Mouse (Mus musculus) MEL (cell line): ENCODE results near the gene Olfr6. TPM values are rescaled to one million over a fixed set of nuclear protein-coding genes. Genes with fewer than 3 reads are reported as not detected.
"Not testable (repeated sequence)": the region's sequence is repeated elsewhere in the genome, so short reads cannot be mapped to it uniquely, and the experiment has no call there.

Experiments used
- DNase-seq: peaks from one replicate; pipeline ENCODE4 v3.0.0; 2011; ENCODE audit warnings: low read depth, low spot score
- H3K27ac ChIP-seq: 2 replicates; pipeline ENCODE4 v1.5.1; 2012; ENCODE audit warnings: low read depth, mild to moderate bottlenecking, control low read depth, low read length, moderate library complexity; ENCODE audit not compliant: control insufficient read depth
- H3K27me3 ChIP-seq, 2 experiments: fragments of 150-350 bp in 1 of 2; sonication (generic) in 1 of 2; 2 replicates each; pipeline ENCODE4 v1.6.1; 2012; ENCODE audit warnings: low read length in 2 of 2, mild to moderate bottlenecking in 2 of 2, improper control_type of control experiment in 1 of 2, moderate library complexity in 1 of 2; ENCODE audit not compliant: insufficient read depth in 2 of 2, control insufficient read depth in 1 of 2
- H3K36me3 ChIP-seq, 2 experiments: 2 replicates each; pipeline ENCODE4 v1.6.1; 2012 to 2014; ENCODE audit warnings: low read length in 2 of 2, improper control_type of control experiment in 1 of 2, inconsistent platforms in 1 of 2, mild to moderate bottlenecking in 1 of 2; ENCODE audit not compliant: insufficient read depth in 2 of 2, control insufficient read depth in 1 of 2
- H3K4me1 ChIP-seq, 2 experiments: fragments of 150-350 bp in 1 of 2; sonication (generic) in 1 of 2; 2 replicates each; pipeline ENCODE4 v1.6.1; 2012; ENCODE audit warnings: low read length in 2 of 2, improper control_type of control experiment in 1 of 2, mild to moderate bottlenecking in 1 of 2; ENCODE audit not compliant: insufficient read depth in 2 of 2, control insufficient read depth in 1 of 2
- H3K4me3 ChIP-seq, 2 experiments: fragments of 150-350 bp in 1 of 2; sonication (generic) in 1 of 2; 2 replicates each; pipeline ENCODE4 v1.5.1; 2012; ENCODE audit warnings: low read depth in 2 of 2, low read length in 2 of 2, mild to moderate bottlenecking in 2 of 2, moderate library complexity in 2 of 2, control low read depth in 1 of 2, improper control_type of control experiment in 1 of 2; ENCODE audit not compliant: control insufficient read depth in 1 of 2, insufficient read depth in 1 of 2
- H3K79me2 ChIP-seq: 2 replicates; pipeline ENCODE4 v1.6.1; 2012; ENCODE audit warnings: mild to moderate bottlenecking, low read length, moderate library complexity; ENCODE audit not compliant: control insufficient read depth, poor library complexity, insufficient read depth
- H3K9ac ChIP-seq: 2 replicates; pipeline ENCODE4 v1.6.1; 2012; ENCODE audit warnings: low read depth, mild to moderate bottlenecking, control low read depth, low read length, moderate library complexity; ENCODE audit not compliant: control insufficient read depth, poor library complexity, severe bottlenecking
- H3K9me3 ChIP-seq: fragments of 150-350 bp; sonication (generic); replicated peaks from 2 replicates; pipeline ENCODE4 v1.6.1; 2012; ENCODE audit warnings: mild to moderate bottlenecking, low read length, improper control_type of control experiment, moderate library complexity; ENCODE audit not compliant: insufficient read depth
- E2F4 ChIP-seq: IDR thresholded peaks from 2 replicates; pipeline ENCODE4 v1.6.1; 2011; ENCODE audit warnings: low read depth, low read length, improper control_type of control experiment, borderline replicate concordance
- ELF1 ChIP-seq: IDR thresholded peaks from 2 replicates; pipeline ENCODE4 v1.6.1; 2014; ENCODE audit warnings: low read depth, mild to moderate bottlenecking, inconsistent platforms, low read length, improper control_type of control experiment, moderate library complexity
- GABPA ChIP-seq: IDR thresholded peaks from 2 replicates; pipeline ENCODE4 v1.6.1; 2012; ENCODE audit warnings: low read depth, mild to moderate bottlenecking, inconsistent platforms, low read length, improper control_type of control experiment, moderate library complexity
- JUND ChIP-seq: IDR thresholded peaks from 2 replicates; pipeline ENCODE4 v1.6.1; 2011; ENCODE audit warnings: low read depth, mild to moderate bottlenecking, improper control_type of control experiment, low read length
- MAZ ChIP-seq: IDR thresholded peaks from 2 replicates; pipeline ENCODE4 v1.6.1; 2012; ENCODE audit warnings: low read depth, mild to moderate bottlenecking, inconsistent platforms, low read length, improper control_type of control experiment
- POLR2AphosphoS2 ChIP-seq: IDR thresholded peaks from 2 replicates; pipeline ENCODE4 v1.6.1; 2011; ENCODE audit warnings: low read length, improper control_type of control experiment
- SIN3A ChIP-seq: IDR thresholded peaks from 2 replicates; pipeline ENCODE4 v1.6.1; 2012; ENCODE audit warnings: low read length, improper control_type of control experiment, inconsistent platforms
- TCF12 ChIP-seq: IDR thresholded peaks from 2 replicates; pipeline ENCODE4 v1.6.1; 2014; ENCODE audit warnings: low read depth, mild to moderate bottlenecking, inconsistent platforms, low read length, improper control_type of control experiment, moderate library complexity
- UBTF ChIP-seq: IDR thresholded peaks from 2 replicates; pipeline ENCODE4 v1.6.1; 2012; ENCODE audit warnings: low read depth, mild to moderate bottlenecking, inconsistent platforms, low read length, improper control_type of control experiment, moderate library complexity, borderline replicate concordance; ENCODE audit not compliant: insufficient read depth
- ZKSCAN1 ChIP-seq: IDR thresholded peaks from 2 replicates; pipeline ENCODE4 v1.6.1; 2012; ENCODE audit warnings: low read depth, mild to moderate bottlenecking, inconsistent platforms, low read length, improper control_type of control experiment, moderate library complexity
- polyA plus RNA-seq, 2 experiments: library from polyadenylated mRNA; stranded (reverse) in 1 of 2; unstranded in 1 of 2; fragments of >175 nt in 1 of 2; fragments of >200 nt in 1 of 2; gene quantifications; 2 replicates each; pipeline versions ENCODE4 v1.2.1 to v1.2.4; 2012; ENCODE audit warnings: low replicate concordance in 2 of 2, low read depth in 1 of 2; ENCODE audit not compliant: insufficient read length in 2 of 2, insufficient read depth in 1 of 2, missing spikeins in 1 of 2
- total RNA-seq: library from RNA; depleted of rRNA; stranded (reverse); fragments of 300-350 nt; gene quantifications from 2 replicates; pipeline ENCODE4 v1.2.3, GENCODE M21; 2012; rRNA removed

Olfr6 gene
- total and polyA plus RNA-seq, 3 experiments, result not detected

GRCm38 (mm10) chr7:106932119-106932518 lies 31.6 kb downstream of the Olfr6 start, which contains the start of gene Olfr709-ps1:
Gene Olfr709-ps1, minus strand, starts transcription at chr7:106932219.
- H3K9me3 ChIP-seq, result no peaks in the 10 kb centered on the region
- no peaks in the 10 kb centered on the region for H3K4me1 ChIP-seq
- H3K9ac ChIP-seq, result no peak within 1 kb of the TSS
- no peak within 1 kb of the TSS for H3K27ac ChIP-seq
- no peaks in the 10 kb centered on the region for H3K36me3 ChIP-seq
- no peaks in the 10 kb centered on the region for H3K27me3 ChIP-seq
- no peak within 1 kb of the TSS for H3K4me3 ChIP-seq
- no peaks in the 10 kb centered on the region for H3K79me2 ChIP-seq
- no peak for DNase-seq
- no peak for TF ChIP-seq UBTF
- no peak for TF ChIP-seq SIN3A
- TF ChIP-seq JUND, result no peak
- no peak for TF ChIP-seq GABPA
- TF ChIP-seq ZKSCAN1, result no peak
- no peak for TF ChIP-seq MAZ
- no peak for TF ChIP-seq POLR2AphosphoS2

DNA sequence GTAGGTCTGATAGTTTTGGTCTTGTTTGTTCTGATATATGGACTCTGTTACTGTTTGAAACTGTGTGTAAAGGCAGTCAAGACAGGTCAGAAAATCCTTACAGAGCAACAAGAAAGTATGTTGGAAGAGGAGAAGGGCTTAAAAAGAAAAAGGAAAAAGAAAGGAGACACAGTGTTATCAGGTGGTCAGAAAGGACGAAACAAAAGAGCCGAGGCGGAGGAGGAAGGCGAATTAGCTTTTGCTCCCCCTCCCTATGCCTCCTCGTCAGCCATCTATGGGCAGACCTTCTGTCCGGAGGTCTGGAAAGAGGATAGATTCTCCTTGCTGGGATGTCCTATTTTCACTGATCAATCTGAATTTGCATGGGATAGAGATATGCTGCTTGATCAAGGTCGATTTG lies 42.8 kb downstream of the Olfr6 start:
- not testable (repeated sequence) for H3K9ac ChIP-seq, H3K9me3 ChIP-seq, H3K36me3 ChIP-seq, H3K4me1 ChIP-seq, DNase-seq, H3K79me2 ChIP-seq, H3K4me3 ChIP-seq, H3K27me3 ChIP-seq, H3K27ac ChIP-seq

DNA sequence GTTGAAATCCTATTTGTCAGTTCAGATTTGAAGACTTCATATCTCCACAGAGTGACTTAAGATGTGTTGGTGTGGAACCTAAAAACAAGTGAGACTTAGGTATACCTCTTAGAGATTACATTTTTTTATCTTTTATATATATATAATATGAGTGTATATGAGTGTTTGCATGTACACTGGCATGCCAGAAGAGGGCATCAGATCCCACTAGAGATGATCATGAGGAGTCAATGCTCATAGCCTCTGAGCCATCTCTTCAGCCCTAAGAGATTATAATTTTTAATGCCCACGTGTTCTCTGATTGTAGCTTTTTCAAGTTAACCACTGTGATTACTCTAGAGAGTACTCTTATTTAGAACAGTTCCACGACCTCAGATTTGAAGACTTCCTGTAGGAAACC lies 56.1 kb downstream of the Olfr6 start, which contains the start of gene Olfr1532-ps1:
Gene Olfr1532-ps1, plus strand, starts transcription at position 326 of the 400 bp plus-strand sequence.
- TF ChIP-seq UBTF, result no peak
- TF ChIP-seq ELF1, result no peak
- TF ChIP-seq TCF12, result no peak
- no peak for TF ChIP-seq E2F4
- Histone ChIP-seq H3K9ac (no peak within 1 kb of the TSS), H3K36me3 (no peaks in the 10 kb centered on the region), H3K79me2 (no peaks in the 10 kb centered on the region), H3K9me3 (no peaks in the 10 kb centered on the region), H3K4me1 (no peaks in the 10 kb centered on the region), H3K4me3 (no peak within 1 kb of the TSS), H3K27ac (no peak within 1 kb of the TSS), H3K27me3 (no peaks in the 10 kb centered on the region)
- no peak for DNase-seq

Other genes starting within 250 kb of the Olfr6 start
- not detected in 2 replicates for gene Olfr695, start 247.5 kb downstream of the Olfr6 start, total RNA-seq
- gene Olfr695, start 247.5 kb downstream of the Olfr6 start, polyA plus RNA-seq, result not detected
- not detected in 2 replicates for gene Olfr697, start 221.5 kb downstream of the Olfr6 start, total RNA-seq
- not detected for gene Olfr697, start 221.5 kb downstream of the Olfr6 start, polyA plus RNA-seq
- not detected in 2 replicates for gene Olfr698, start 208.5 kb downstream of the Olfr6 start, total RNA-seq
- gene Olfr698, start 208.5 kb downstream of the Olfr6 start, polyA plus RNA-seq, result not detected
- gene Olfr699, start 170.7 kb downstream of the Olfr6 start, total RNA-seq, result not detected in 2 replicates
- not detected for gene Olfr699, start 170.7 kb downstream of the Olfr6 start, polyA plus RNA-seq
- gene Olfr700, start 155.1 kb downstream of the Olfr6 start, total RNA-seq, result not detected in 2 replicates
- gene Olfr700, start 155.1 kb downstream of the Olfr6 start, polyA plus RNA-seq, result not detected
- gene Olfr701, start 149.8 kb downstream of the Olfr6 start, total RNA-seq, result not detected in 2 replicates
- gene Olfr701, start 149.8 kb downstream of the Olfr6 start, polyA plus RNA-seq, result not detected
- not detected in 2 replicates for gene Olfr702, start 130.0 kb downstream of the Olfr6 start, total RNA-seq
- gene Olfr702, start 130.0 kb downstream of the Olfr6 start, polyA plus RNA-seq, result not detected
- gene Olfr703, start 120.6 kb downstream of the Olfr6 start, total RNA-seq, result not detected in 2 replicates
- not detected for gene Olfr703, start 120.6 kb downstream of the Olfr6 start, polyA plus RNA-seq
- not detected in 2 replicates for gene Olfr704, start 100.8 kb downstream of the Olfr6 start, total RNA-seq
- not detected for gene Olfr704, start 100.8 kb downstream of the Olfr6 start, polyA plus RNA-seq
- gene Olfr705, start 87.0 kb downstream of the Olfr6 start, total RNA-seq, result not detected in 2 replicates
- gene Olfr705, start 87.0 kb downstream of the Olfr6 start, polyA plus RNA-seq, result not detected
- gene Olfr706, start 75.8 kb downstream of the Olfr6 start, total RNA-seq, result not detected in 2 replicates
- gene Olfr706, start 75.8 kb downstream of the Olfr6 start, polyA plus RNA-seq, result not detected
- not detected in 2 replicates for gene Olfr707, start 62.7 kb downstream of the Olfr6 start, total RNA-seq
- gene Olfr707, start 62.7 kb downstream of the Olfr6 start, polyA plus RNA-seq, result not detected
- gene Olfr1532-ps1, start 55.9 kb downstream of the Olfr6 start, total RNA-seq, result not detected in 2 replicates
- gene Olfr1532-ps1, start 55.9 kb downstream of the Olfr6 start, polyA plus RNA-seq, result not detected
- not detected in 2 replicates for gene Olfr709-ps1, start 31.7 kb downstream of the Olfr6 start, total RNA-seq
- not detected for gene Olfr709-ps1, start 31.7 kb downstream of the Olfr6 start, polyA plus RNA-seq
- not detected in 2 replicates for gene Olfr710, start 15.6 kb downstream of the Olfr6 start, total RNA-seq
- not detected for gene Olfr710, start 15.6 kb downstream of the Olfr6 start, polyA plus RNA-seq
- not detected in 2 replicates for gene Olfr711, start 11.5 kb upstream of the Olfr6 start, total RNA-seq
- gene Olfr711, start 11.5 kb upstream of the Olfr6 start, polyA plus RNA-seq, result not detected
- not detected in 2 replicates for gene Olfr2, start 42.1 kb upstream of the Olfr6 start, total RNA-seq
- not detected for gene Olfr2, start 42.1 kb upstream of the Olfr6 start, polyA plus RNA-seq
- not detected in 2 replicates for gene Olfr713, start 67.2 kb upstream of the Olfr6 start, total RNA-seq
- not detected for gene Olfr713, start 67.2 kb upstream of the Olfr6 start, polyA plus RNA-seq
- not detected in 2 replicates for gene Olfr714, start 107.0 kb upstream of the Olfr6 start, total RNA-seq
- gene Olfr714, start 107.0 kb upstream of the Olfr6 start, polyA plus RNA-seq, result not detected
- gene Olfr17, start 129.3 kb upstream of the Olfr6 start, total RNA-seq, result not detected in 2 replicates
- not detected for gene Olfr17, start 129.3 kb upstream of the Olfr6 start, polyA plus RNA-seq
- gene Olfr715b, start 146.4 kb upstream of the Olfr6 start, total RNA-seq, result not detected in 2 replicates
- gene Olfr715b, start 146.4 kb upstream of the Olfr6 start, polyA plus RNA-seq, result not detected
- gene Olfr715, start 167.1 kb upstream of the Olfr6 start, total RNA-seq, result not detected in 2 replicates
- not detected for gene Olfr715, start 167.1 kb upstream of the Olfr6 start, polyA plus RNA-seq
- not detected in 2 replicates for gene Olfr716, start 174.4 kb upstream of the Olfr6 start, total RNA-seq
- not detected for gene Olfr716, start 174.4 kb upstream of the Olfr6 start, polyA plus RNA-seq
- not detected in 2 replicates for gene Nlrp14, start 203.1 kb upstream of the Olfr6 start, total RNA-seq
- gene Nlrp14, start 203.1 kb upstream of the Olfr6 start, polyA plus RNA-seq, result not detected
- gene Rbmxl2, start 245.5 kb upstream of the Olfr6 start, total RNA-seq, result not detected in 2 replicates
- gene Rbmxl2, start 245.5 kb upstream of the Olfr6 start, polyA plus RNA-seq, result not detected